Mouse (Mus musculus) C2C12 (cell line): ENCODE data around the gene Chchd10.

Experiments
- CEBPB ChIP-seq: IDR thresholded peaks from one replicate; pipeline ENCODE4 v1.6.1; 2011; ENCODE audit warnings: low read depth, mild to moderate bottlenecking, control low read depth, moderate library complexity
- CTCF ChIP-seq: IDR thresholded peaks from one replicate; pipeline ENCODE4 v1.5.1; 2011; ENCODE audit not compliant: control insufficient read depth, insufficient read depth, insufficient read length
- MAX ChIP-seq: IDR thresholded peaks from one replicate; pipeline ENCODE4 v1.6.1; 2011; ENCODE audit warnings: mild to moderate bottlenecking, control low read depth
- MYOD1 ChIP-seq: IDR thresholded peaks from one replicate; pipeline ENCODE4 v1.6.1; 2011; ENCODE audit warnings: low read depth; ENCODE audit not compliant: control insufficient read depth, insufficient read length

DNA sequence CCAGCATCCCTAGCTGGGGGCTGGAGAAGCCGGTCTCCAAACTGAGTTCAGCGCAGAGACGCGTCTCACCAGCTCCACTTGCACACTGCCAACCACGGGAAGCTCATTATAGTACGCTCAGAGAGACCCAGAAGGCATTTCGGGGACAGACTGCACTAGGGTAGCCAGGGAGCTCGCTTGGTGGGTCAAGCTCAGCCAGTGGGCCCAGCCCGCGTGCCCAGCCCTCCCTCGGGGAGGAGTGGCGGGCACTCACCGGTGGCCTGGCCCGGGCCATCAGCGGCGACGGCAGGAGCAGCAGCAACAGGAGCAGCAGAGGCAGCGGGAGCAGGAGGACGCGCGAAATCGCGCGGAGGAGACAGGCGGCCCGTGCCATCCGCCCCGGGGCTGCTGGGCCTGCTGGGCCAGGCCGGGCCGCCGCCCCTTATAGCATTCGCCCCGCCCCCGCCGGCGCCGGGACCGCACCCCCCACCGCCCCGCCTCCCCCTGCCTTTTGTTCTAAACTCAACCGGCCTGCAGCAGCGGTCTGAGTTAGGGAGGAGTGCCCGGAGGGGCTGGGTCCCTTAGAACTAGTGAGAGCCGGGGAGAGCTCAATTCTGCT, 750 bp upstream of the Chchd10 start:
- TF ChIP-seq CEBPB (no peak), CTCF (no peak), MYOD1 (no peak), MAX (no peak)
